ENCODE assay signal across 8 mouse cellular contexts in genomic region chr11:34001938-34002592, GRCm38 (mm10). TPM values are rescaled to one million over a fixed set of nuclear protein-coding genes. Genes with fewer than 3 reads are reported as not detected.
DNase-seq lines count a peak whose midpoint lies in the region; ATAC-seq and TF ChIP-seq lines count a peak whose summit lies in the region.

No protein-coding gene starts in this region.

- no peaks in the 10 kb centered on the region for H3K9me3 ChIP-seq in kidney, embryonic 14.5 days (ENCODE audit: control insufficient read depth, low read length)
- no peaks in the 10 kb centered on the region for H3K9me3 ChIP-seq in MEL (replicated peaks; ENCODE audit: insufficient read depth, low read length)
- H3K9me3 ChIP-seq in midbrain, postnatal 0 days (ENCODE audit: low read length): no peaks in the 10 kb centered on the region

- peak; percentile 83 for TF ChIP-seq RAD21 in MEL (IDR thresholded peaks at IDR 0.05; ENCODE audit: low read depth, low read length)

- H3K79me2 ChIP-seq in MEL (ENCODE audit: control insufficient read depth, insufficient read depth, low read length, poor library complexity): no peaks in the 10 kb centered on the region

- ATAC-seq in kidney, embryonic 14.5 days (ENCODE audit: low FRiP score, low TSS enrichment): no peak
- ATAC-seq in midbrain, postnatal 0 days (ENCODE audit: low FRiP score): no peak

- H3K9ac ChIP-seq in kidney, embryonic 14.5 days (ENCODE audit: low read depth, low read length): no peak overlapping the region
- H3K9ac ChIP-seq in MEL (ENCODE audit: control insufficient read depth, low read depth, low read length, poor library complexity, severe bottlenecking): peak overlapping the region; percentile 41
- no peak overlapping the region for H3K9ac ChIP-seq in midbrain, postnatal 0 days (replicated peaks; ENCODE audit: low read length, poor library complexity, severe bottlenecking)

- no peak overlapping the region for H3K27ac ChIP-seq in kidney, adult 2 months (ENCODE audit: insufficient read depth, low read depth, low read length)
- H3K27ac ChIP-seq in kidney, embryonic 14.5 days (ENCODE audit: low read depth, low read length): no peak overlapping the region
- H3K27ac ChIP-seq in MEL (ENCODE audit: control insufficient read depth, low read depth, low read length): no peak overlapping the region
- H3K27ac ChIP-seq in midbrain, postnatal 0 days (ENCODE audit: low read depth, low read length): no peak overlapping the region
- H3K27ac ChIP-seq in thymus, adult 2 months (ENCODE audit: control insufficient read depth, insufficient read depth, low read length): no peak overlapping the region

- H3K4me2 ChIP-seq in kidney, embryonic 14.5 days (replicated peaks; ENCODE audit: low read depth, low read length): no peak overlapping the region
- H3K4me2 ChIP-seq in midbrain, postnatal 0 days (ENCODE audit: low read depth, low read length, poor library complexity, severe bottlenecking): no peak overlapping the region

- H3K36me3 ChIP-seq in kidney, adult 2 months (ENCODE audit: control insufficient read depth, insufficient read depth, low read length): no peaks in the 10 kb centered on the region
- no peaks in the 10 kb centered on the region for H3K36me3 ChIP-seq in kidney, embryonic 14.5 days (ENCODE audit: control insufficient read depth, insufficient read depth, low read length)
- H3K36me3 ChIP-seq in MEL (ENCODE audit: control insufficient read depth in 1 of 2, insufficient read depth in 2 of 2, low read length in 2 of 2): peaks cover 0 to 15% of the 10 kb centered on the region in 2 experiments; a peak in 2 of 4 replicates
- H3K36me3 ChIP-seq in midbrain, postnatal 0 days (ENCODE audit: insufficient read depth, low read length): no peaks in the 10 kb centered on the region
- no peaks in the 10 kb centered on the region for H3K36me3 ChIP-seq in thymus, adult 2 months (ENCODE audit: control insufficient read depth, insufficient read depth, low read length)

- no peaks in the 10 kb centered on the region for H3K4me1 ChIP-seq in kidney, adult 2 months (ENCODE audit: control insufficient read depth, insufficient read depth, low read length)
- no peaks in the 10 kb centered on the region for H3K4me1 ChIP-seq in kidney, embryonic 14.5 days (ENCODE audit: control insufficient read depth, insufficient read depth, low read length)
- H3K4me1 ChIP-seq in MEL (ENCODE audit: control insufficient read depth in 1 of 2, insufficient read depth in 2 of 2, low read length in 2 of 2): peaks cover 8 to 20% of the 10 kb centered on the region in 2 experiments
- H3K4me1 ChIP-seq in midbrain, postnatal 0 days (ENCODE audit: insufficient read depth, low read length): no peaks in the 10 kb centered on the region
- H3K4me1 ChIP-seq in thymus, adult 2 months (replicated peaks; ENCODE audit: control insufficient read depth, insufficient read depth, low read length): peaks cover 25% of the 10 kb centered on the region

- DNase-seq in kidney, adult 2 months: peak; percentile 48
- peak; percentile 86 for DNase-seq in MEL (ENCODE audit: low read depth, low spot score)
- DNase-seq in cerebellum, adult 8-10 months: peak; percentile 35
- peak; percentile 53 for DNase-seq in gastrocnemius, postnatal 10 days
- peak; percentile 58 to 74 for DNase-seq in left cerebral cortex, adult 18-20 months (ENCODE audit: low spot score in 2 of 2)
- DNase-seq in midbrain, postnatal 0 days (ENCODE audit: low spot score): peak; percentile 42
- peak; percentile 75 for DNase-seq in thymus, adult 2 months

- WGBS in kidney, adult 2 months: 8% methylated on average over 5 of the region's 5 CpGs
- WGBS in kidney, embryonic 14.5 days: 11% methylated on average over 5 of the region's 5 CpGs
- WGBS in midbrain, postnatal 0 days: 12% methylated on average over 5 of the region's 5 CpGs
- WGBS in thymus, adult 2 months: 2% methylated on average over 5 of the region's 5 CpGs

- TF ChIP-seq CTCF in kidney, adult 2 months (conservative IDR thresholded peaks at IDR 0.05; ENCODE audit: insufficient read depth, insufficient read length, low read depth, low read length): peak; percentile 65
- peak; percentile 82 to 92 (median 87) for TF ChIP-seq CTCF in MEL (IDR thresholded peaks at IDR 0.05 in 2 of 3, conservative IDR thresholded peaks at IDR 0.05 in 1 of 3; ENCODE audit: control insufficient read depth in 1 of 3, insufficient read depth in 1 of 3, low read depth in 2 of 3, low read length in 3 of 3, poor library complexity in 1 of 3, severe bottlenecking in 1 of 3)
- peak; percentile 73 for TF ChIP-seq CTCF in midbrain, postnatal 0 days (IDR thresholded peaks at IDR 0.05)
- no peak for TF ChIP-seq CTCF in thymus, adult 2 months (IDR thresholded peaks at IDR 0.05; ENCODE audit: borderline replicate concordance, control insufficient read depth, extremely low read depth, insufficient read depth, low read length, poor library complexity)

- no peak for TF ChIP-seq POLR2A in kidney, adult 2 months (IDR thresholded peaks at IDR 0.05; ENCODE audit: low read depth, low read length)
- no peak for TF ChIP-seq POLR2A in MEL (IDR thresholded peaks at IDR 0.05; ENCODE audit: control insufficient read depth in 1 of 2, insufficient read depth in 1 of 2, low read depth in 1 of 2, low read length in 2 of 2, poor library complexity in 1 of 2)
- TF ChIP-seq POLR2A in thymus, adult 2 months (IDR thresholded peaks at IDR 0.05; ENCODE audit: control insufficient read depth, extremely low read depth, insufficient read depth, low read length, poor library complexity): no peak

- no peak overlapping the region for H3K4me3 ChIP-seq in kidney, adult 2 months (ENCODE audit: insufficient read depth, low read depth, low read length)
- H3K4me3 ChIP-seq in kidney, embryonic 14.5 days (ENCODE audit: low read length): no peak overlapping the region
- H3K4me3 ChIP-seq in MEL (ENCODE audit: control insufficient read depth in 1 of 2, insufficient read depth in 1 of 2, low read depth in 2 of 2, low read length in 2 of 2): peak overlapping the region; percentile 11 to 25; a peak in 3 of 4 replicates
- no peak overlapping the region for H3K4me3 ChIP-seq in midbrain, postnatal 0 days (ENCODE audit: low read depth, low read length)
- no peak overlapping the region for H3K4me3 ChIP-seq in thymus, adult 2 months (ENCODE audit: control insufficient read depth, insufficient read depth, low read length)

- H3K27me3 ChIP-seq in kidney, adult 2 months (replicated peaks; ENCODE audit: control insufficient read depth, insufficient read depth, low read length): no peaks in the 10 kb centered on the region
- no peaks in the 10 kb centered on the region for H3K27me3 ChIP-seq in kidney, embryonic 14.5 days (ENCODE audit: control insufficient read depth, insufficient read depth, low read length)
- no peaks in the 10 kb centered on the region for H3K27me3 ChIP-seq in MEL (ENCODE audit: control insufficient read depth in 1 of 2, insufficient read depth in 2 of 2, low read length in 2 of 2)
- H3K27me3 ChIP-seq in midbrain, postnatal 0 days (ENCODE audit: insufficient read depth, low read length): no peaks in the 10 kb centered on the region
- no peaks in the 10 kb centered on the region for H3K27me3 ChIP-seq in thymus, adult 2 months (ENCODE audit: control insufficient read depth, insufficient read depth, low read length)

- no peak for TF ChIP-seq EP300 in MEL (IDR thresholded peaks at IDR 0.05; ENCODE audit: low read depth in 1 of 2, low read length in 2 of 2)

TF ChIP-seq in MEL, 35 proteins besides CTCF, POLR2A, EP300 and RAD21 (continues in another document):
- TF ChIP-seq GABPA (IDR thresholded peaks at IDR 0.05; ENCODE audit: low read depth, low read length) (no peak), TAL1 (IDR thresholded peaks at IDR 0.05; ENCODE audit: low read length) (no peak), JUND (IDR thresholded peaks at IDR 0.05; ENCODE audit: low read depth, low read length) (peak; percentile 29; the same call in 1 of the 2 replicates), MXI1 (IDR thresholded peaks at IDR 0.05; ENCODE audit: low read depth, low read length) (no peak), MAZ (IDR thresholded peaks at IDR 0.05; ENCODE audit: low read depth, low read length) (no peak)

RNA-seq across cellular contexts. Expression of gene Kcnip1, which starts 9.1 kb away (rescaled TPM):
- polyA plus RNA-seq in kidney, adult 2 months (2012; rRNA removed): 0.05 TPM in 1 of 2 replicates, not detected in the other
- 0.24 and 0.74 TPM in 2 replicates for polyA plus RNA-seq in kidney, embryonic 14.5 days (2014; fragmentation: Nextera tagmentation; extraction: Ambion mirVana)
- 0.04 TPM in 1 of 2 replicates, not detected in the other for total RNA-seq in MEL (2012; rRNA removed)
- under 1 TPM in 1 of 2 experiments, not detected in 1; 0.06 TPM for polyA plus RNA-seq in MEL (2012; ENCODE audit: insufficient read depth in 1 of 2, insufficient read length in 2 of 2, low read depth in 1 of 2, low replicate concordance in 2 of 2, missing spikeins in 1 of 2)
- under 1 TPM; 0.14 to 0.18 TPM for total RNA-seq in gastrocnemius, postnatal 10 days (2021)
- total RNA-seq in left cerebral cortex, adult 18-20 months (2021): 10 to 100 TPM; 25.2 to 32.8 TPM
- 93.8 and 102 TPM in 2 replicates for total RNA-seq in midbrain, postnatal 0 days (2014; rRNA removed)
- polyA plus RNA-seq in midbrain, postnatal 0 days (2015; fragmentation: Nextera tagmentation; extraction: Ambion mirVana): 145 TPM in 2 replicates
- 0.12 and 0.13 TPM in 2 replicates for polyA plus RNA-seq in thymus, adult 2 months (2012; rRNA removed)

RNA-seq across cellular contexts. Expression of gene Kcnmb1, which starts 39.3 kb away (rescaled TPM):
- polyA plus RNA-seq in kidney, adult 2 months (2012; rRNA removed): 0.96 and 0.97 TPM in 2 replicates
- 0.18 and 0.19 TPM in 2 replicates for polyA plus RNA-seq in kidney, embryonic 14.5 days (2014; fragmentation: Nextera tagmentation; extraction: Ambion mirVana)
- 0.42 and 0.85 TPM in 2 replicates for total RNA-seq in MEL (2012; rRNA removed)
- under 1 TPM in 1 of 2 experiments, not detected in 1; 0.15 TPM for polyA plus RNA-seq in MEL (2012; ENCODE audit: insufficient read depth in 1 of 2, insufficient read length in 2 of 2, low read depth in 1 of 2, low replicate concordance in 2 of 2, missing spikeins in 1 of 2)
- total RNA-seq in gastrocnemius, postnatal 10 days (2021): under 1 TPM; 0.19 to 0.20 TPM
- under 1 TPM; 0.21 to 0.26 TPM for total RNA-seq in left cerebral cortex, adult 18-20 months (2021)
- 0.11 TPM in 1 of 2 replicates, not detected in the other for total RNA-seq in midbrain, postnatal 0 days (2014; rRNA removed)
- polyA plus RNA-seq in midbrain, postnatal 0 days (2015; fragmentation: Nextera tagmentation; extraction: Ambion mirVana): 0.07 and 0.20 TPM in 2 replicates
- 0.45 and 0.50 TPM in 2 replicates for polyA plus RNA-seq in thymus, adult 2 months (2012; rRNA removed)

RNA-seq across cellular contexts. Expression of gene Lcp2, which starts 44.7 kb away (rescaled TPM):
- 0.90 and 3.1 TPM in 2 replicates for polyA plus RNA-seq in kidney, adult 2 months (2012; rRNA removed)
- polyA plus RNA-seq in kidney, embryonic 14.5 days (2014; fragmentation: Nextera tagmentation; extraction: Ambion mirVana): 1.6 and 1.9 TPM in 2 replicates
- 52.3 and 55.7 TPM in 2 replicates for total RNA-seq in MEL (2012; rRNA removed)
- 10 to 100 TPM; 66.4 to 70.0 TPM for polyA plus RNA-seq in MEL (2012; ENCODE audit: insufficient read depth in 1 of 2, insufficient read length in 2 of 2, low read depth in 1 of 2, low replicate concordance in 2 of 2, missing spikeins in 1 of 2)
- total RNA-seq in gastrocnemius, postnatal 10 days (2021): 1 to 10 TPM; 1.5 to 2.6 TPM
- 1 to 10 TPM; 2.9 to 4.0 TPM for total RNA-seq in left cerebral cortex, adult 18-20 months (2021)
- total RNA-seq in midbrain, postnatal 0 days (2014; rRNA removed): 1.6 and 2.7 TPM in 2 replicates
- 3.8 and 4.9 TPM in 2 replicates for polyA plus RNA-seq in midbrain, postnatal 0 days (2015; fragmentation: Nextera tagmentation; extraction: Ambion mirVana)
- polyA plus RNA-seq in thymus, adult 2 months (2012; rRNA removed): 153 TPM in 2 replicates

Comparison
In these comparisons a context has a peak if more than half of its experiments do, and no peak if none do; other contexts are left out.
1. DNase-seq: peak in every context shown above with its lines; median percentile 86 in MEL; 75 in thymus, adult 2 months; 66 in left cerebral cortex, adult 18-20 months; 53 in gastrocnemius, postnatal 10 days; 48 in kidney, adult 2 months; 42 in midbrain, postnatal 0 days; 35 in cerebellum, adult 8-10 months.
2. H3K4me3 ChIP-seq: peak in MEL (2 of 2); none in kidney, adult 2 months (single experiment), kidney, embryonic 14.5 days (single experiment), midbrain, postnatal 0 days (single experiment) and thymus, adult 2 months (single experiment).
3. RNA of gene Kcnip1, which starts 9.1 kb away (polyA plus RNA-seq): 145 TPM in midbrain, postnatal 0 days; 0.24 to 0.74 TPM in kidney, embryonic 14.5 days, 0.12 to 0.13 TPM in thymus, adult 2 months, 0.06 TPM in MEL and 0.05 TPM in kidney, adult 2 months; every median in the first group is over 10 times any median in the second.
4. RNA of gene Lcp2, which starts 44.7 kb away (polyA plus RNA-seq): 153 TPM in thymus, adult 2 months and 66.4 to 70.0 TPM in MEL; 3.8 to 4.9 TPM in midbrain, postnatal 0 days, 0.90 to 3.1 TPM in kidney, adult 2 months and 1.6 to 1.9 TPM in kidney, embryonic 14.5 days; every median in the first group is over 10 times any median in the second.